Mouse (Mus musculus) lung, postnatal 0 days (tissue): ENCODE measurements around the gene Atxn7l2.

ENCODE experiments used
- CTCF ChIP-seq: IDR thresholded peaks from 2 replicates; pipeline ENCODE4 v1.5.1; 2016; ENCODE audit warnings: antibody characterized with exemption, mild to moderate bottlenecking
- EP300 ChIP-seq: IDR thresholded peaks from 2 replicates; pipeline ENCODE4 v1.6.1; 2016; ENCODE audit warnings: antibody characterized with exemption, mild to moderate bottlenecking, control low read depth

- TF ChIP-seq CTCF (peak; percentile 97), EP300 (no peak)
Measured at GRCm38 (mm10) chr3:108164807-108165206, 45.9 kb downstream of the Atxn7l2 start.
